Mouse (Mus musculus): ENCODE measurements around the gene Arl15. TPM values are rescaled to one million over a fixed set of nuclear protein-coding genes. Genes with fewer than 3 reads are reported as not detected.

The Arl15 gene
- polyA plus RNA-seq, 1 experiment from 2014 or later, result 19.0 TPM

GRCm38 (mm10) chr13:113865378-113865777, 71.1 kb downstream of the Arl15 start:
- Histone ChIP-seq H3K9ac (ENCODE audit: low read depth, low read length) (no peak overlapping the region), H3K36me3 (ENCODE audit: control insufficient read depth, insufficient read depth, low read length) (no peaks in the 10 kb centered on the region), H3K4me3 (ENCODE audit: low read depth, low read length) (no peak overlapping the region), H3K4me2 (replicated peaks; ENCODE audit: low read depth, low read length) (no peak overlapping the region), H3K4me1 (replicated peaks; ENCODE audit: control insufficient read depth, insufficient read depth, low read length) (no peaks in the 10 kb centered on the region), H3K27me3 (ENCODE audit: control insufficient read depth, insufficient read depth, low read length) (no peaks in the 10 kb centered on the region), H3K9me3 (ENCODE audit: control insufficient read depth, low read length) (no peaks in the 10 kb centered on the region), H3K27ac (ENCODE audit: low read depth, low read length) (no peak overlapping the region)
- WGBS, result 75% methylated on average over 6 of the region's 6 CpGs
- DNase-seq (ENCODE audit: low spot score) (no peak), ATAC-seq (ENCODE audit: low FRiP score) (no peak)

- Histone ChIP-seq H3K4me1 (replicated peaks; ENCODE audit: control insufficient read depth, insufficient read depth, low read length) (no peaks in the 10 kb centered on the region), H3K27me3 (ENCODE audit: control insufficient read depth, insufficient read depth, low read length) (no peaks in the 10 kb centered on the region), H3K9ac (ENCODE audit: low read depth, low read length) (no peak overlapping the region), H3K4me2 (replicated peaks; ENCODE audit: low read depth, low read length) (no peak overlapping the region), H3K36me3 (ENCODE audit: control insufficient read depth, insufficient read depth, low read length) (no peaks in the 10 kb centered on the region), H3K9me3 (ENCODE audit: control insufficient read depth, low read length) (no peaks in the 10 kb centered on the region), H3K4me3 (ENCODE audit: low read depth, low read length) (no peak overlapping the region), H3K27ac (ENCODE audit: low read depth, low read length) (no peak overlapping the region)
- WGBS, result 41% methylated on average over 7 of the region's 7 CpGs
- DNase-seq (ENCODE audit: low spot score) (peak; percentile 75), ATAC-seq (ENCODE audit: low FRiP score) (peak; percentile 16; the same call in 1 of the 2 replicates)
Measured at GRCm38 (mm10) chr13:113865806-113866205, 71.5 kb downstream of the Arl15 start.

GRCm38 (mm10) chr13:113867736-113868135, 73.4 kb downstream of the Arl15 start:
- no peaks in the 10 kb centered on the region for H3K4me1 ChIP-seq (replicated peaks; ENCODE audit: control insufficient read depth, insufficient read depth, low read length)
- H3K9ac ChIP-seq (ENCODE audit: low read depth, low read length), result no peak overlapping the region
- DNase-seq (ENCODE audit: low spot score) (no peak), ATAC-seq (ENCODE audit: low FRiP score) (no peak)
- no peak overlapping the region for H3K27ac ChIP-seq (ENCODE audit: low read depth, low read length)
- no peak overlapping the region for H3K4me2 ChIP-seq (replicated peaks; ENCODE audit: low read depth, low read length)
- H3K4me3 ChIP-seq (ENCODE audit: low read depth, low read length), result no peak overlapping the region
- WGBS, result 92% methylated on average over 2 of the region's 2 CpGs
- H3K9me3 ChIP-seq (ENCODE audit: control insufficient read depth, low read length), result no peaks in the 10 kb centered on the region
- H3K27me3 ChIP-seq (ENCODE audit: control insufficient read depth, insufficient read depth, low read length), result no peaks in the 10 kb centered on the region
- no peaks in the 10 kb centered on the region for H3K36me3 ChIP-seq (ENCODE audit: control insufficient read depth, insufficient read depth, low read length)

GRCm38 (mm10) chr13:113869212-113870205, 75.2 kb downstream of the Arl15 start:
- H3K36me3 ChIP-seq (ENCODE audit: control insufficient read depth, insufficient read depth, low read length), result no peaks in the 10 kb centered on the region
- H3K27me3 ChIP-seq (ENCODE audit: control insufficient read depth, insufficient read depth, low read length), result no peaks in the 10 kb centered on the region
- no peak overlapping the region for H3K9ac ChIP-seq (ENCODE audit: low read depth, low read length)
- no peaks in the 10 kb centered on the region for H3K4me1 ChIP-seq (replicated peaks; ENCODE audit: control insufficient read depth, insufficient read depth, low read length)
- H3K4me3 ChIP-seq (ENCODE audit: low read depth, low read length), result no peak overlapping the region
- no peaks in the 10 kb centered on the region for H3K9me3 ChIP-seq (ENCODE audit: control insufficient read depth, low read length)
- ATAC-seq (ENCODE audit: low FRiP score) (peak; percentile 66; the same call in 1 of the 2 replicates), DNase-seq (ENCODE audit: low spot score) (peak; percentile 78)
- WGBS, result 69% methylated on average over 20 of the region's 20 CpGs
- H3K27ac ChIP-seq (ENCODE audit: low read depth, low read length), result no peak overlapping the region
- H3K4me2 ChIP-seq (replicated peaks; ENCODE audit: low read depth, low read length), result no peak overlapping the region

GRCm38 (mm10) chr13:113870403-113870802, 76.1 kb downstream of the Arl15 start:
- WGBS, result 84% methylated on average over 15 of the region's 15 CpGs
- ATAC-seq (ENCODE audit: low FRiP score), result no peak
- Histone ChIP-seq H3K9me3 (ENCODE audit: control insufficient read depth, low read length) (no peaks in the 10 kb centered on the region), H3K4me1 (replicated peaks; ENCODE audit: control insufficient read depth, insufficient read depth, low read length) (no peaks in the 10 kb centered on the region), H3K27ac (ENCODE audit: low read depth, low read length) (no peak overlapping the region), H3K4me2 (replicated peaks; ENCODE audit: low read depth, low read length) (no peak overlapping the region), H3K9ac (ENCODE audit: low read depth, low read length) (no peak overlapping the region), H3K27me3 (ENCODE audit: control insufficient read depth, insufficient read depth, low read length) (no peaks in the 10 kb centered on the region), H3K36me3 (ENCODE audit: control insufficient read depth, insufficient read depth, low read length) (no peaks in the 10 kb centered on the region), H3K4me3 (ENCODE audit: low read depth, low read length) (no peak overlapping the region)
- no peak for DNase-seq (ENCODE audit: low spot score)

- Histone ChIP-seq H3K27me3 (ENCODE audit: control insufficient read depth, insufficient read depth, low read length) (no peaks in the 10 kb centered on the region), H3K4me1 (replicated peaks; ENCODE audit: control insufficient read depth, insufficient read depth, low read length) (no peaks in the 10 kb centered on the region), H3K4me3 (ENCODE audit: low read depth, low read length) (no peak overlapping the region), H3K4me2 (replicated peaks; ENCODE audit: low read depth, low read length) (no peak overlapping the region), H3K9me3 (ENCODE audit: control insufficient read depth, low read length) (no peaks in the 10 kb centered on the region), H3K9ac (ENCODE audit: low read depth, low read length) (no peak overlapping the region), H3K27ac (ENCODE audit: low read depth, low read length) (no peak overlapping the region), H3K36me3 (ENCODE audit: control insufficient read depth, insufficient read depth, low read length) (no peaks in the 10 kb centered on the region)
- ATAC-seq (ENCODE audit: low FRiP score), result no peak
- 71% methylated on average over 13 of the region's 13 CpGs for WGBS
- DNase-seq (ENCODE audit: low spot score), result no peak
Measured at GRCm38 (mm10) chr13:113871853-113872252, 77.5 kb downstream of the Arl15 start.

GRCm38 (mm10) chr13:113875724-113876123, 81.4 kb downstream of the Arl15 start:
- no peak overlapping the region for H3K4me2 ChIP-seq (replicated peaks; ENCODE audit: low read depth, low read length)
- peaks cover 2% of the 10 kb centered on the region; the same call in 1 of the 2 replicates for H3K4me1 ChIP-seq (replicated peaks; ENCODE audit: control insufficient read depth, insufficient read depth, low read length)
- no peak for ATAC-seq (ENCODE audit: low FRiP score)
- 87% methylated on average over 4 of the region's 4 CpGs for WGBS
- no peak overlapping the region for H3K27ac ChIP-seq (ENCODE audit: low read depth, low read length)
- no peaks in the 10 kb centered on the region for H3K27me3 ChIP-seq (ENCODE audit: control insufficient read depth, insufficient read depth, low read length)
- H3K9me3 ChIP-seq (ENCODE audit: control insufficient read depth, low read length), result no peaks in the 10 kb centered on the region
- DNase-seq (ENCODE audit: low spot score), result no peak
- no peak overlapping the region for H3K9ac ChIP-seq (ENCODE audit: low read depth, low read length)
- no peaks in the 10 kb centered on the region for H3K36me3 ChIP-seq (ENCODE audit: control insufficient read depth, insufficient read depth, low read length)
- no peak overlapping the region for H3K4me3 ChIP-seq (ENCODE audit: low read depth, low read length)

- no peak overlapping the region for H3K27ac ChIP-seq (ENCODE audit: low read depth, low read length)
- H3K9ac ChIP-seq (ENCODE audit: low read depth, low read length), result no peak overlapping the region
- DNase-seq (ENCODE audit: low spot score) (peak; percentile 81), ATAC-seq (ENCODE audit: low FRiP score) (no peak)
- WGBS, result 20% methylated on average over 5 of the region's 5 CpGs
- peaks cover 2% of the 10 kb centered on the region; the same call in 1 of the 2 replicates for H3K4me1 ChIP-seq (replicated peaks; ENCODE audit: control insufficient read depth, insufficient read depth, low read length)
- no peaks in the 10 kb centered on the region for H3K36me3 ChIP-seq (ENCODE audit: control insufficient read depth, insufficient read depth, low read length)
- H3K9me3 ChIP-seq (ENCODE audit: control insufficient read depth, low read length), result no peaks in the 10 kb centered on the region
- H3K4me3 ChIP-seq (ENCODE audit: low read depth, low read length), result no peak overlapping the region
- no peak overlapping the region for H3K4me2 ChIP-seq (replicated peaks; ENCODE audit: low read depth, low read length)
- H3K27me3 ChIP-seq (ENCODE audit: control insufficient read depth, insufficient read depth, low read length), result no peaks in the 10 kb centered on the region
Measured at GRCm38 (mm10) chr13:113877420-113877819, 83.1 kb downstream of the Arl15 start.

- 72% methylated on average over 12 of the region's 12 CpGs for WGBS
- no peak overlapping the region for H3K4me3 ChIP-seq (ENCODE audit: low read depth, low read length)
- H3K9ac ChIP-seq (ENCODE audit: low read depth, low read length), result no peak overlapping the region
- H3K4me2 ChIP-seq (replicated peaks; ENCODE audit: low read depth, low read length), result no peak overlapping the region
- H3K4me1 ChIP-seq (replicated peaks; ENCODE audit: control insufficient read depth, insufficient read depth, low read length), result peaks cover 2% of the 10 kb centered on the region; the same call in 1 of the 2 replicates
- no peaks in the 10 kb centered on the region for H3K9me3 ChIP-seq (ENCODE audit: control insufficient read depth, low read length)
- DNase-seq (ENCODE audit: low spot score) (no peak), ATAC-seq (ENCODE audit: low FRiP score) (no peak)
- H3K27ac ChIP-seq (ENCODE audit: low read depth, low read length), result no peak overlapping the region
- H3K36me3 ChIP-seq (ENCODE audit: control insufficient read depth, insufficient read depth, low read length), result no peaks in the 10 kb centered on the region
- H3K27me3 ChIP-seq (ENCODE audit: control insufficient read depth, insufficient read depth, low read length), result no peaks in the 10 kb centered on the region
Measured at GRCm38 (mm10) chr13:113878571-113878970, 84.3 kb downstream of the Arl15 start.

Data from hindbrain, embryonic 11.5 days (tissue).